Mouse (Mus musculus) left cerebral cortex, postnatal 4 days (tissue): ENCODE measurements around the gene Tpst2. TPM values are rescaled to one million over a fixed set of nuclear protein-coding genes. Genes with fewer than 3 reads are reported as not detected.

ENCODE experiments used
- DNase-seq: peaks from one replicate; pipeline ENCODE4 v3.0.0-alpha.2; 2022
- intact Hi-C: fragments of 180-260 bp; cut with DNase I; formaldehyde crosslinking; loops from one replicate; pipeline ENCODE4 v1.15.1; 2025
- total RNA-seq, 2 experiments: library from RNA; stranded (reverse); gene quantifications; 2 replicates each; pipeline ENCODE4 v1.2.3; 2021

Tpst2 gene
- total RNA-seq, 2 experiments from 2014 or later: 25.5 to 28.8 TPM

DNA sequence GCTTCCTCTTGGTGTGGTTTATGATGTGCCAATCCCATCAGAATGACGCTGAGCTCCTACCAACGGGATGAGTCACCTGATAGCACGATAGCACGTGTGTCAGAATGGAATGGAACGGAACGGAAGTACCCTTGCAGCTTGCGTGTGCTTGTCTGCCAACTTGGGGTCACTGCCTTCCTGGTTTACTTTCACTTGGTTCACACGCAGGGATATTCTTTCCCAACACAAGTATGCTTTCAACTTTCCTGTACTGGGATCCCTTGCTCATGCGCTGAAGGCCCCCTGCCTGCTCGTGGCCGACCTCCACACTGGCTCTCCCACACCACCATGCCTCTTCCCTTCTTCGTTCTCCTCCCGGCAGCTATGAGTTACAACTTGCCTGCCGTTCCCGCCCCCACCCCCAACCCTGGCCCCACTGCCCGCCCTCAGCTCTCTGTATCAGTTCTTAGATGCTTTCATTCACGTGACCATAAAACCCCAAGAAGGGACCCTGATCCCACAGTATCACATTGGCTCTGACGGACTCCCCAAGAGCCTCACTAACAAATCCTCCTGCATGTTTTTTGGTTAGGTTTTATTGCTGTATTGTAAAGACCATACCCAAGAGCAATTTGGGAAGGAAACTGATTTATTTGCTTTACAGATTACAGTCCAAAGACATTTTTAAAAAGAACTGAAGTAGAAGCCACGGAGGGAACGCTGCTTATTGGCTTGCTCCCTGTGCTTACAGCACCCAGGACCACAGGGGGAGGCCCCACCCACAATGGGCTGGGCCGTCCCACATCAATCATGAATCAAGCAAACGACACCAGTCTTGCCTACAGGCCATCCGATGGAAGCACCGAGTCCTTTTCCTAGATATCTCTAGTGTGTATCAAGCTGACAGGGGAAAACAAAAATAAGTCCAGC lies 48.4 kb downstream of the Tpst2 start:
- no peak for DNase-seq
- intact Hi-C loops: loop anchor here (10.0 kb wide), 1 partner anchor 100 kb away; no protein-coding TSS in a partner anchor

DNA sequence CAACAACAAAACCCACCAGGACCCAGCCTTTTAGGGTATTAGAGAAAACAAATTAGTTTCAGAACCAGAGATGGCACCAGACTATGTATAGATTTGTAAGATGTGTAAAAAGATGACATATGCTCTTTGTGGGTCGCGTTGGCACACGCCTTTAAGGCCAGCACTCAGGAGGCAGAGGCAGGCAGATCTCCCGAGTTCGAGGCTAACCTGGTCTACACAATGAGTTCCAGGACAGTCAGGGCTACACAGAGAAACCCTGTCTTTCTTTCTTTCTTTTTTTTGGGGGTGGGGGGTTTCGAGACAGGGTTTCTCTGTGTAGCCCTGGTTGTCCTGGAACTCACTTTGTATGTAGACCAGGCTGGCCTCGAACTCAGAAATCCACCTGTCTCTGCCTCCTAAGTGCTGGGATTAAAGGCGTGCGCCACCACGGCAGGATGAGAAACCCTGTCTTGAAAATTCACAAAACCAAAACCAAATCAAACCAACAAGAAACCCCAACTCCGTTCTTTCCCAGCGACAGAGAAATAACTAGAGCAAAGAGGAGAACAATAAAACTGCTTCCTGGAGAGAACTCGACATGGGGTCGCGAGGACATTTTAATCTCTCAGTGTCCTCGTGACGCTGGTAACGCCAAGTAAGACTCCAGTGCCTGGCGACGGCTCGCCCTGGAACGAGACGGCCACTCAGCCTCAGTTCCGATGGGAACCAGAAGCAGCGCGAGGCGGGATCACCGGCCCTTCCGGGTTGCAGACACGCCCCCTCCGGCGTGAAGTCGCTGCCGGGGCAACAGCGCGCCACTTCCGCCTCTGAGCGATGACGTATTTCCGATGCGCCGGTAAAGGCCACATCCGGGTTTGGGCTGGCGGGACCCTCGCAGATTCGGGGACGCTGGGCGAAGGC lies 49.3 kb downstream of the Tpst2 start, which contains the start of gene Tfip11:
Gene Tfip11 (plus strand): TSS at position 813 of the 900 bp plus-strand sequence.
- intact Hi-C loops: loop anchor here (2.0 to 10.0 kb wide), 2 partner anchors 17 to 101 kb away; partner anchors contain the start of genes Hps4 and Srrd
- DNase-seq: peak; percentile 98

DNA sequence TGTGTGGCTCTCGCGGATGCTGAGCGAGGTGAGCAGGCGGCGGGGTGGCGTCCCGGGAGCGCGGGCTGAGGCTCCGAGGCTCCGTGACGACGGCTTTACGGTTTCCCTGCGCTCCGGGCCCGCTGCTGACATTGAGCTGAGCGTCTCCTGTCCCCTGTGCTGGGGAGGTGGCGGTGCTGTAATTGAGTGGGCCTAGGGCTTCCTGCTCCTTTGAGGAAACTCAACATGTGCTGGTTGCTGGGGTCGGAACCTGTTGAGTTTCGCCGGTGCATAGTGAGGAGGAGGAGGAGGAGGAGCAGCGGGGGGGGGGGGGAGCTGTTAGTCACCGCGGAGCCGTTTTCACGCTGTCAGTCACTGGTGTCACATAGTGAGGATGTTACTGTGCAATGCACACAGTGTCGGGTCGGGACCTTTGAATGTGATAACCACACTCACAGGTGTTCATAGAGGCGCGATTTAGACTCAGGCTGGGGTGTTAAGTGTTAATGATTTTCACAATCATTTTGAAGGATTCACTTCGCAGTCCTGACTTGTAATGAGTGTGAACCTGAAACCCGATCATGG lies 50.0 kb downstream of the Tpst2 start:
- intact Hi-C loops: loop anchor here (2.0 to 10.0 kb wide), 2 partner anchors 16 to 102 kb away; partner anchors contain the start of genes Hps4 and Srrd
- DNase-seq: no peak

DNA sequence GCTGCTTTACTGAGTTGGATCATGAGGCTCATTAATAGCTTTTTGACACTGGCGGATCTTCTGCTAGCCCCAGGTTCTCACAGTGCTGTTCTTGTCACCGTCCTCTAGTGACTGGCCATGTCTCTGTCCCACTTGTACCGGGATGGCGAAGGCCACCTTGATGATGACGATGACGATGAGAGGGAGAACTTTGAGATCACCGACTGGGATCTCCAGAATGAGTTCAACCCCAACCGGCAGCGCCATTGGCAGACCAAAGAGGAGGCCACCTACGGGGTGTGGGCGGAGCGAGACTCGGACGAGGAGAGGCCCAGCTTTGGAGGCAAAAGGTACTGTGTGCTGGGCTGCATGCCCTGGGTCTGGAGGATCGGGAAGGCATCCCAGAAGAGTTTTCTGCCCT lies 51.4 kb downstream of the Tpst2 start:
- intact Hi-C loops: loop anchor here (2.0 to 10.0 kb wide), 2 partner anchors 15 to 103 kb away; partner anchors contain the start of genes Hps4 and Srrd
- no peak for DNase-seq

DNA sequence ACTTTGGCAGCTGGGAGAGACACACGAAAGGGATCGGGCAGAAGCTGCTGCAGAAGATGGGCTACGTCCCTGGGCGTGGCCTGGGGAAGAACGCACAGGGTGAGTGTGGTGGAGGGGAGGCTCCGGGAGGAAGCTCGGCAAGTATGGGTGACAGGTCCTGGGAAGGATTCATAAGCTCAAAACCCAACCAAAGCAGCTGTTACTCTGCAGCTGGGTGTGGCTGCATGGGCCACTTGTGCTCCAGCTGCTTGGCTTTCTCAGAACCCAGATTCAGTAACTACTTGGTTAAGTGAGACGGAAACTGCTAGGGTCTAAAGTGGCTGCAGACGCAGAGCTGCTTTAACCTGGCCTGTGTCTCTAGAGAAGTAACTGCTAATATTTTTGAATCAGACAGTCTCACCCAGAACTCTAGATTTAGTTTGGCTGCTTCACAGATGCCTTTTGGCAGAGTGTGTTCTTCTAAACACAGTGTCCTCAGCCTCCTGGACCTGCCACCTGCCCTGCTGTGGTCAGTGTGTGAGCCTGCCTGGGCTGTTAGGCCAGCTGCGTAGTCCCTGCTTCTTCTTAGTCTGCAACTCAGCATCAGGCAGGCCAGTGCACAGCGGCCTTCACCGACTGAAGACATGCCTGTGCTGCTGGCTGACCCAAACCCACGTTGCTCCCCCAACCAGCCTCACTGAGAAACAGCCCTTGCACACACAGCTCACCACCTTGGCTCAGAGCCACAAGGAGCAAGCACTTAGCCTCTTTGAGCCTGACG lies 53.5 kb downstream of the Tpst2 start:
- no peak for DNase-seq
- intact Hi-C loops: loop anchor here (10.0 kb wide), 2 partner anchors 95 to 105 kb away; no protein-coding TSS in a partner anchor

DNA sequence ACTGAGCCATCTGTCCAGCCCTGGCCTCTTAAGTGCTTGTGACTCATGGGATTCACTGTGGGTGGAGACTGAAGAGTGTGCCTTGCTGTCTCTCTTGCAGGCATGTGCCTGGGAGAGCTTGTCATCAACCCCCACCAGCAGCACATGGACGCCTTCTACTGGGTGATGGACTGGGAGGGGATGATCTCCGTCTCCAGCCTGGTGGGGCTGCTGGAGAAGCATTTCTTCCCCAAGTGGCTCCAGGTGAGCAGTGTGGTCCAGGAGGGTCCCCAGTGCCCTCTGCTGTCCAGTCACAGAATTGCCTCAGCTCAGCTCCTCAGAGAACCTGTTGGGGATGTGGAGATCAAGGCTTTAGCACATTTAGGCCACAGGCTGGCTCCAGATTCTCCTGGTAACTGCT lies 59.0 kb downstream of the Tpst2 start:
- intact Hi-C loops: loop anchor here (5.0 to 10.0 kb wide), 2 partner anchors 89 to 93 kb away; no protein-coding TSS in a partner anchor
- DNase-seq: peak; percentile 58

DNA sequence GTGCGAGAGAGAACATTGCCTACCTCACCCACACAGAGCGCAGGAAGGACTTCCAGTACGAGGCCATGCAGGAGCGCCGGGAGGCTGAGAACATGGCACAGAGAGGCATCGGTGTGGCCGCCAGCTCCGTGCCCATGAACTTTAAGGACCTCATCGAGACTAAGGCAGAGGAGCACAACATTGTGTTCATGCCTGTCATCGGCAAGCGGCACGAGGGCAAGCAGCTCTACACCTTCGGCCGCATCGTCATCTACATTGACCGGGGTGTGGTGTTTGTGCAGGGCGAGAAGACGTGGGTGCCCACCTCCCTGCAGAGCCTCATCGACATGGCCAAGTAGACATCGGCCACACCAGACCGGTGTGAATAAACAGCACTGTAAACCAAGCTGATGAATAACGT lies 60.5 kb downstream of the Tpst2 start:
- intact Hi-C loops: loop anchor here (5.0 to 10.0 kb wide), 2 partner anchors 88 to 95 kb away; no protein-coding TSS in a partner anchor

DNA sequence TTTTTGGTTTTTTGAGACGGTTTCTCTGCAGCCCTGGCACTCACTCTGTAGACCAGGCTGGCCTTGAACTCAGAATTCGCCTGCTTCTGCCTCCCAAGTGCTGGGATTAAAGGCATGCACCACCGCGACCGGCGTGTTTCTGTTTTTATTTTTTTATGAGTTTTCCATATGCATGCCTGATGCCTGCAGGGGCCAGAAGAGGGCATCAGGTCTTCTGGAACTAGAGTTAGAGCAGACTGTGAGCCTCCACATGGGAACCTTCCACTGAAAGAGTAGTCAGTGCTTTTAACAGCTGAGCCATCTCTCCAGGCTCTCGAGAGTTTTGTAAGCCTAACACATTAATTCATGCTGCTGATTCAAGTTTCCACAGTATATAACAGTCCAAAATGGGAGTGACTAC lies 62.7 kb downstream of the Tpst2 start:
- DNase-seq: no peak

More for the DNA sequence above, 60.5 kb downstream of the Tpst2 start:
- no peak for DNase-seq

DNA sequence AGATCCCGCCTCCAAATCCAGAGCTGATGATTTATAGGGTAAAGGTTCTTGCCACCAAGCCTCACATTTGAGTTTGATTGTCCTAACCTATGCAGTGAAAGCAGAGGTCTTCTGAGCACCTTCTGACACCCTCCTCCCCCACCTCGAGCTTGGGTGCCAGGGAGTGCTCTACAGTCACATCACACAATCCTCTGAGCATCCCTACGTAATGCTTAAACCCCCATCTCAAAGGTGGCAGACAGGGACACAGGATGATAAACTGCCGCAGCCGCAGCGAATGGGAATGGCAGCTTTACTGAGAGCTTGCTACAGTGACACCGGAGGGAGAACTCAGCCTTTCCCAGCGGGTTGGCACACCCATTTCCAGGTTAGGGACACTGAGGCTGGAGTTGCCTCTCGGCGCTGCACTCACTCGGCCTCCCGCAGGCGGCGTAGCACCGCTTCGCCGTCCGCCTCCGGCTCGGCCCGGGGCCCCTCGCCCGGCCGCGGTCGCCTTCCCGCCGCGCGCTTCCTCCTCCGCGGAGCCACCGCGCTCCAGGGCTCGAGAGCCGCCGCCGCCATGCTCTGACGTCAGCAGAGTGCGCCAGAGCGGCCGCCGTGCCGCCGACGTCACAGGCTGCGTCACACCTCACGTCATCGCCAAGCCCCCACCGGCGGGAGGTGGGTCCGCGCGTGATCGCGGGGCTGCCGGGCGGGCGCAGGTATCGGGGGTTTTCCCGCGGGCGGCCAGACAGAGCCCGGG lies 66.1 kb downstream of the Tpst2 start, which contains the start of the genes Srrd and Hps4:
Gene Srrd (minus strand): TSS at position 578 of the 742 bp plus-strand sequence.
Gene Hps4 (plus strand): TSS at position 621 of the 742 bp plus-strand sequence.
- intact Hi-C loops: loop anchor here (2.0 kb wide), 1 partner anchor 16 kb away; the partner anchor contains the start of gene Tfip11
- DNase-seq: peak; percentile 87

More for the DNA sequence above, 62.7 kb downstream of the Tpst2 start:
- intact Hi-C loops: loop anchor here (5.0 to 10.0 kb wide), 2 partner anchors 86 to 97 kb away; no protein-coding TSS in a partner anchor

DNA sequence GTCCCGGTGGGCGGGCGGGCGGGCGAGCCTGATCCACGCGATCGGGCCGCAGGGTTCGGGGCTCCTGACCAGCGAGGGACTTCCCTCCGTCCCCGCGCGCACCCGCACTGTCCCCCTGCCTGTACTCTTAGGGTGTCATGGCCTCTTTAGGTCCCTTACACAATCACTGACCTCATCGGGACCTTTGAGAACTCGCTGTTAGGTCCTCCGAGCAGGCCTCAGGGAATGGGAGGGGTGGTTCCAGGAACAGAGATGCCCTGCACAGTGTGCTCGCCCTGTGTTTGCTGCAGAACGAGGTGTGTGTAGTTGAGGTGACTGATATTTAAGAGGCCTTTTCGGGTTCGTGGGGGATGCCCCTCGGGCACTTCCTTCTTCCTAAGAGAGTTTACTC lies 66.7 kb downstream of the Tpst2 start:
- intact Hi-C loops: loop anchor here (2.0 kb wide), 1 partner anchor 16 kb away; the partner anchor contains the start of gene Tfip11
- DNase-seq: no peak

DNA sequence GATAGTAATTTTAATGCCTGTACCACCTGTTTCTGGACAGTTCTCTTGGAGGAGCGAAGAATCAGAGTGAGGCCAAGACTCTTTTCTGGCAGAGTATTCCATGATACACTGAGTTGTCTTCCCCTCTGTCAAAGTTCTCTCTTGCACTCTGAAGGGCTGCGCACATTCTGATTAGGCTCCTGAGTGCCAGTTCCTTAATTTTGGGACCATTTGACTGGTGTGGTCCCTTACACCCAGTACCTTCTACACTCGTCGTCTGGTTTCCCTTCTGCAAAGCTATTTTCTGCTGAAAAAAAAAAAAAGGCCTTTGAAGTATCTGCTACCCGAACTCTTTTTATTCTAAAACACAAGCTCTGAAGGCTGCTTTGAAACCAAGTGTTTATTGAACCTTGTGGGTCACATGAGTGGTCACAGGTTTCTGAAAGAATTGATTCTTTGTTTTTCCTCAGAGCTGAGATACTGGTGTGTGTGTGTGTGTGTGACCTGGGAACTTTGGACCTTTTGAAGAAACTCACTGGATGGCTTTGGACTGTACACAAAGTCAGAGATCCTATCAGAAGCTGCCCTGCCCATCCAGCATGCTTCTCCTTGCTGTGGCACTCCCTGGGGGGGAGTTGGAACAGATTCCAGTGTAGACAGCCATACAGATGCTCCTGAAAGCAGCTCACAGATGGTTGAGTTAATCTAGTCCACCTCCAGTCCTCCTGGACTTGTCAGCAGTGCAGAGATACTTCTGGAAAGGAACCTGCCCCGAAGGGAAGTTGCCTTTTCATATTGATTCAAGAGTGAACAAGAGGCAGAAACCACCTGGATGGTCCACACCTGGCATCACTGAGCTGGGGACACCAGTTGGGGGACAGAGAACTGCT lies 67.8 kb downstream of the Tpst2 start:
- peak; percentile 30 for DNase-seq
- intact Hi-C loops: no loop called here

DNA sequence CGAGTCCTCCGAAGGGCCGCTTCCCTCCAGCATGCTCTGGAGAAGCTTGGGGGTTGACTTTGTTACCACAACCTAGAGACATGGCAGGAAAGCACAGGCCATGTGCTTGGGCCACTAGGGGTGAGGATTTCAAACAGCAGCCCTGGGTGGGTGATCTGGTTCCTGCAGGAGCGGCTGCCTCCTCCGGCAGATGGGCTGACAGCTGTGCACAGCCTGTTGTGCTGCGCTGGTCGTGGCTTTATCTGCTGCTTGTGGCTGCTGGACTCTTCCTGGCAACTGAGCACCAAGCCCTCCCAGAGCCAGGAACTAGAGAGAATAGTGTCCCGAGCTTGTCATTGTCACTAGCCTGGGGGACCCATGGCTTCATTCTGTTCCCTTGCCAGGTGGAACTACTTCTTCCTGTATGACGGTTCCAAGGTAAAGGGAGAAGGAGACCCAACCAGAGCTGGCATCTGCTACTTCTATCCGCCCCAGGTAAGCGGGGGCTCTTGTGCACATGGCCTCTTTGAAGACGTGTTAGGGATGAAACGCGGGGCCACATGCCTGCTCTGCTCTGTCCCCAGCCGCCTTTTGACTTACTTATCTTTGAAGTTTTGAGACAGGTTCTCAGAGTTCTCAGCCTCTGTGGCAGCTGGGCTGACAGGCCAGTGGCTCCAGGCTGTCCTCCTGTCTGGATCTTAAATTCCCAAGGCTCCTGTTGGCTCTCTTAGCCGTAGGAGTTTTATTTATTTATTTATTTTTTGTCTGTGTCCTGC lies 69.9 kb downstream of the Tpst2 start:
- intact Hi-C loops: no loop called here
- DNase-seq: no peak

DNA sequence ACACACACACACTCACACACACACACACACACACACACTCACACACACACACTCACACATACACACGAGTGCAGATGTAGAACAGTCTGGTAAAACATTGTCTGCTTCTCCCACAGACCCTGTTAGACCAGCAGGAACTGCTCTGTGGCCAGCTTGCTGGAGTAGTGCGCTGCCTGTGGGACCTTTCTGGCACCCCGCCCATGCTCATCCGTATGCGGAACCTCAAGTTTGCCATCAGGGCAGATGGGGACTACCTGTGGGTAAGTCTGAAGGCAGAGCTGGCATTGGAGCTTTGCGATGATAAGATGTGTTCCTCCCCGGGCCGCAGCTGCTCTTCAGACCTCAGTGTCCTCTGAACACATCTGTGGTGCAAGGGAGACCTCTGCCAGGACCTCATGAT lies 72.7 kb downstream of the Tpst2 start:
- peak; percentile 70 for DNase-seq
- intact Hi-C loops: no loop called here

DNA sequence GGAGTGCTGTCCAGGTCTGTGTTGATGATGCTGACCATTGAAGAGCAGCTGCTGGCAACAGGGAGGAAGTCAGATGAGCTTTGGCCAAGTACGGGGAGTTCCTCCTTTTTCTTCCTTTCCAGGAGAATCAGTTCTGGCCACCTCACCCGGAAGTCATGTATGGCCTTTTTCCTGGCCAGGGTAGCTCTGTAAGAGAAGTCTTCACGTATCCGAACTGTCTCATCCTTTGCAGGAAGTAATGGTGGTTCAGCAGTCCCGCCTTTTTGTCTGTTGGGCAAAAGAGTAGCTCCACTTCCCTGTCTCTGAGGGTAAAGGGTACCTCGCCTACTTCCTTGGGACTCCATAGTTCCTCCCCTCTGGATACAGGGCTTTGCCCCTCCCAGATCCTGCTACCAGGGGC lies 79.0 kb downstream of the Tpst2 start:
- intact Hi-C loops: no loop called here
- DNase-seq: no peak

DNA sequence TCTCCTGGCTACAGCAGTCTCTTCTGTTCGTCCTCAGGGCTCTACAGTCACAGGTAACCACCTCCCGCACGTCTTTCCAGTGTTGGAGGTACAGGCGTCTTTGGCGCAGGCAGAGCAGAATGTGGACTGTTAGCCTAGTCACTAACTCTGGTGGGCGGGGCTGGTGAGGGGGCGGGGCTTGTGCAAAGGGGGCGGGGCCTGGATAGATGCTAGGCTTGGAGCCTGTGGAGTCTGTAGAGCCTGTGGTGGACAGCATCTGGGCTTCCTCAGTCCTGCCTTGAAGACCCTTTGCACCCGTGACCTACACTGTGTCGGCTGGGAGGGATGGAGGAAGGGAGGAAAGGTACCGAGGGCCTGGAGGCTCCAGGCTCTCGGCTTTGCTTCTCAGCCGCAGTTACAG lies 79.4 kb downstream of the Tpst2 start, which contains the start of gene Gm6583:
Gene Gm6583 (minus strand): TSS at position 124 of the 400 bp plus-strand sequence.
- intact Hi-C loops: no loop called here

DNA sequence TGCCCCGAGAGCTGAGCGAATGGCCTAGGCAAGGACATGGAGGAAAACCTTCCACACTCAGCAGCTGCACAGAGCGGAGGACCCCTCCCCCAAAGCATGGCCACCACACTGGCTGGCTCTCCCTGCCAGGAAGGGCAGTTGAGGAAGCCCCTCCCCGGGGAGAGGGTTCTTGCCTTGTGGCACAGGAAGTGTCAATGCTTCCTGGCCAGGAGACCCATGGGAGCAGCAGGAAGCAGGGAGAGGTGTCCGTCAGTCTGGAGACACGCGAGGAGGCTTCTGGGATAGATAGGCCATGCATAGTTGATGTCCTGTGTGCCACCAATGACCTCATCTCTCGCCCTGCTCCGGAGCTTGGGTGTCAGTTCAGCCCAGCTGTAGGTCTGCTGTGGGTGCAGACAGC lies 79.8 kb downstream of the Tpst2 start:
- DNase-seq: no peak
- intact Hi-C loops: no loop called here

More for the DNA sequence above, 79.4 kb downstream of the Tpst2 start, which contains the start of gene Gm6583:
- DNase-seq: no peak

DNA sequence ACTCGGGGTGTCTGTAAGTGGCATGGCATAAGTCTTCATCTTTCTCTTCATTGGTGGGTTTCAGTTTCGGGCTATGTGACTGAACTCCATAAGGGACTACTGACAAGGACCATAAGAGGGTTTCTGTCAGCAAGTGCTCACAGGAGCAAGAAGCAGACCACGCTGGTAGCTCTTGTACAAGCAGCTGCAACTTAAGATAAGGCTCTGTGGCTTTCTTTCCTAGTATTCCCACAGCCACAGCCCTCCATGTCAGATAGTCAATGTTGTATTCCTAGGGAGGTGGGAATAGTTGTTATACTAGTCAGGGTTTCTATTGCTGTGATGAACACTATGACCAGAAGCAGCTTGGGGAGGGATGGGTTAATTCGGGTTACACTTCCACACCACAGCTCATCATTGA lies 83.0 kb downstream of the Tpst2 start:
- no peak for DNase-seq
- intact Hi-C loops: no loop called here
